Mouse (Mus musculus): ENCODE results near the gene Itgb2l.
A peak's percentile ranks its signal among the peaks of the same experiment; 100 is the strongest.
"Not testable (repeated sequence)": the region's sequence is repeated elsewhere in the genome, so short reads cannot be mapped to it uniquely, and the experiment has no call there.

The Itgb2l gene

DNA sequence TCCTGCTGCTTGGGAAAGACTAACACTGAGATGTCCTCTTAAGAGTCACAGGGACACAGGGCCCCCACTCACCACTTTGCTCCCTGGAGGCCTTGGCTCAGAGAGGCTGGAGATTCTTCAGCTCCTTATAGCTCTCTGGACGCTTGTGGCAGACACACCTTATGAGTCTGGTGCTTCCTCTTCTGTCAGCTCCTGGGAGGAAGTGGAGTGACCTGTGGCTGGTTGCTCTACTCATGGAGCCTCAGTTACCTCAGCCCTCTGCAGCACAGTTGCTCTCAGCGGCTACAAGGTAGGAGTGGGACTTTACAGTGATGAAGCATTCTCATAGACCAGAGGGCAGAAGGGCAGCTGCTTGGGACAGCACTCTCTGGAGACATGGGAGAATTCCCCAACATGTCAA lies at the start of gene Itgb2l:
Gene Itgb2l (minus strand): TSS at position 152 of the 400 bp plus-strand sequence.
- DNase-seq (ENCODE audit: low spot score) = no peak

DNA sequence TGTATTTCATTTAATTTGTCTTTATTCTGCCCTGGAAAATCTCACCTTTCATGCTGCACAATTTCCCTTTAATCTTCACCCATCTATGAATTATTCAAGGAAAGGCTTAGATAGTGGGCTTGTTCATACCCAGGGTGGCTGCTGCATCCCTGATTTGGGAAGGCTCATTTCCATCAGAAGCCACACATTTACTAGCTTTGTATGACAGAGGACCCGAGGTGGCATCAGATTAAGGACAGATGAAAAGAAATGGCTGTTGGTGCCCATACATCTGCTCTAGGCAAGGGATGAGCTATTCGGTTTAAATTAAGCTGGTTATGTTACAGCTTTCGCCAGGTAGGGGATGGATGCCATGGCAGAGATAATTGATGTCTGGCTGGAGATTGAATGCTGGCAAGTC lies 48.1 kb upstream of the Itgb2l start:
- DNase-seq (ENCODE audit: low spot score) = no peak

DNA sequence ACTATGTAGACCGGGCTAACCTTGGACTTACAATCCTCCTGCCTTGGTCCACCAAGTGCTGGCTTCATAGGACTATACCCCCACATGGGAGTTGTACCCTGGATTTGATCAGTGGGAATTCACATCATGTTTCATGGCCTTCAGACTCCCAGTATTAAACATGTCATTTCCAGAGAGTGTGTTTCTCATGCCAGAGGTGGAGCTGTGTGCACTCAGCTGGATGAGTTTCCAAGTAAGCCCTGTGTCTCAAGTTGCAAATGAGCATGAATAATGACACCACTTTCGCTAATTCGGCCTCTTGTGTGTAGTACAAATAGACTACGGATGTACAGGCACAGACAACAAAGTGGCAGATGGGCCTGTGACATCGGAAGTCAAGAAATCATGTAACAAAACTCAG lies 44.6 kb upstream of the Itgb2l start:
- DNase-seq (ENCODE audit: low spot score) = no peak

DNA sequence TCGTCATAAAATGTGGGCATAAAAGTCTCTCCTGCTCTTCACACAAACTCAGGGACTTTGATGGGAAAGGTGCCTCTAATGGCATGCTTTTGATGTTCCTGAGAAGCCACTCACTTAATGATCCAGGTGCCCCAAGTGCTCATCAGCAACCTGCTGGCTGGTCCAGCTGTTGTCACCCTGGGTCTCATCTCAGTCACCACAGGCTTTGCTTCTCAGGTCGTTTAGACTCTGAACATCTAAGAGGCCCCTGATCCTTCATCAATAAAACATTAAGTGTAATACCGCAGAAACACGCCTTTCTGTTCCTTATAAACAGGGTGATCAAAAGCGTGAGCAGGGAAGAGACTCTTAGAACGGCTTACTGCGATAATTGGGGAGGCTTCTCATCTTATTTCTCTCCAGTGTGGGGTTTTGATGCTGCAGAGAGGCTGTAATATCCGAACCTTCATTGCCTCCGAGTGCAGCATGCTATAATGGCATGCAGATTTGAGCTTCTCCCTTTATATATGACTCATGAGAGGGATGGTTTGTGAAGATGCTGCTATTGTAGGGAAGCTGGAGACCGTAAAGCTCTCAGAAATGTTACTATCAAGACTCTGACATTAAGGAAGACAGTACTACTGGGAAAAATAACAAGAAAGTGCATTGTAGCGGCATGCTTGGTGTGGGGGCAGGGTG lies 43.7 kb upstream of the Itgb2l start:
- DNase-seq (ENCODE audit: low spot score) = no peak

DNA sequence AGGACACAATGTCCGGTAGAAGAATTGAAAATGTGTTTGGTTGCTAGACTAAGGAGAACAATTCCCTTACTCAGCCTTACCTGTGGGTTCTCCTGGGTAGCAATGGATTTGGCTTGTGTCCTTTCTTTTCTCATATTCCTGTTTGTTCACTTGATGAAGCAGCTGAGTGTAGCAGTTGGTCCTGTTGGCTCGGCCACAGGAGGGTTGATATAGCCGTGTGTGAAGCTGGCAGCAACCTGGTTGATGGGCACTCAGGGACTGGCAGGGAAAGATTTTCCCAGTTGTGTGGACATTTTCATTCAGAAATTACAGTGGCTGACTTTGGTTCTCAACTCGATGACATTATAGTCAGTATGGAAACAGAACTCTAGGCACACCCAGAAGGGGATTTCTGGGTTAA lies 38.4 kb upstream of the Itgb2l start:
- no peak for DNase-seq (ENCODE audit: low spot score)

DNA sequence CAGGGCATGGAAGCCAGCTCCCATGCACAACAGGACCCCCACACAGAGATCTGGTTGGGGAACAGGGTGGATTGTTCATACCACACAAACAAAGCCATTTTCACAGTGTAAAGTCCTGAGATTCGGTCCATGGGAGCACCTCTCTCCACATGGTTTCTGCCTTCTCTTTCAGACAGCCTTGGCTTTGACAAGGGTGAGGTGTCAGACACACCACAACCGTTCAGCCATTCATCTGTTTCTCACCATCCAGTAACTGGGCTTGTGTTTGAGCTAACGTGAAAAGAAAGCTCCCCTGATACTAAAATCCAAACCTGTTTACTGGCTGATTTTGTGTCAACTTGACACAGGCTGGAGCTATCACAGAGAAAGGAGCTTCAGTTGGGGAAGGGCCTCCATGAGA lies 30.8 kb upstream of the Itgb2l start:
- no peak for DNase-seq (ENCODE audit: low spot score)

DNA sequence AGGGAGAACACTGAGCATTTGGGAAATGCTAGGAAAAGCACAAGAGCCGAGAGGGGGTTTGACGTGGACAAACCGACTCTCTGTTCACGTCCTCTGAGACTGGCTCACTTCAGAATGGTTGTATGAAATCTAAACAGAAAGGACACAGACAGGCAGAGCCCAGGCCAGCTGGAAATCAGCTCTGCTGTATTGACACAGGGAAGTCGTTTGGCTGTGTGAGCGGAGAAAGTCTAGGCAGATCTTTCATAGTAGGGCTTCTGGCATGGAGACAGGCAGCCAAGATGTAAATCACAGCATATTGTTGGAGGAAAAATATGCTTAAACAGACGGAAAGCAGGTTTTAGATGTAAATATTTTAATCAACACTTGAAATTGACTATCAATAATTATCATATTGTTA lies 29.4 kb upstream of the Itgb2l start:
- no peak for DNase-seq (ENCODE audit: low spot score)

DNA sequence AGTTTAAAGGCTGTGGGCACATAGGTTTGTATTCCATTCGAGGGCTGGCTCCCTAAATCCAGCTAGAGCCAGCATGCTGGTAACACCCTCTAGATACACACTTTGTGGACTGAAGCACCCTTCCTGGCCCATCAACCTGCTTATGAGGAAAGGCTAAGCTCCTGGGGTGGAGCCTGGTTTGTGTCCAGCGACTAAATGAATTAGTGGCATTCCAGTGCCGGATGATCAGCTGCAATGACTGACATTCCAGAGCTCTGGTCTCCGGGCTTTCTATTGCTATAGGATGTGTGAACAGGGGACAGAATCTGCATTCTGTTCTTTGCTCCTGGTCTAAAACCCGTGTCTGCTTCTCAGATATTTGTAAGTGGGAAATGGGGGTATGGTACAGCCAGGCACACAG lies 28.9 kb upstream of the Itgb2l start:
- no peak for DNase-seq (ENCODE audit: low spot score)

DNA sequence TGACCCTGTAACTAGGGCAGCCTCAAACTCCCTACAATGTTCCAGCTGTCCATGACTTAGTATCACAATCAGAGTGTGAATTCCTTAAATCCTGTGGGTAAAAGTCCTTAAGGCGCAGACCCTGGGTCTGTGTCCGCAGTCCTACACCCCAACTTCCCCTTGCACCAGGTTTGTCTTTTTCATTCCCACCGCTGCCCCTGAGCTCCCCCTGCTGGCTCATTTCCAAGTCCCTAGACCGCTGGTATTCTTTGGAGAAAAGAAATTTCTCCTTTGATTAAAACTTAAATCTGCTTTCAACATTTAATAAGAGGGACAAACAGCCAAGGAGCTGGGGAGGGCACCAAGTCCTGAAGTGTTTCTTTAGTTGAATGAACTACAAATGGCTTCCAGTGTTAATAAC lies 26.2 kb upstream of the Itgb2l start:
- DNase-seq (ENCODE audit: low spot score) = peak; percentile 14

DNA sequence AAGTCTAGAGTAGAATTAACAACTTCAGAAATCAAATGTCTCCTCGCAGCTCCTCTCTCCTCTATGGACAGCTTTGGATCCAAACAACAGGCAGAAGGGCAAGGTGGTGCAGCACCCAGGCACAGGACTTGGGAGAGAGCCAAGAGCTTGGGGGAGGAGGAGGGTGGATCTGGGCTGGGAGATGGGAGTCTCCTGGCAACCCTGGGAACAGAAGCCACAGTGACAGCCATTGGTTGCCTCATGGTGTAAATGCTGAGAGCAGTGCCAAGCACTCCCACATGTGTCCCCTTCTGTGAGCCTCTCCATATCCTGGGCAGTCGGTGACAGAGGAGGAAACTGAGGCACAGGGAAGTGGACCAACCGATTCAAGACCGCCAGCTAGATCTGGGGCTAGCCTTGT lies 25.3 kb upstream of the Itgb2l start:
- DNase-seq (ENCODE audit: low spot score) = peak; percentile 52

DNA sequence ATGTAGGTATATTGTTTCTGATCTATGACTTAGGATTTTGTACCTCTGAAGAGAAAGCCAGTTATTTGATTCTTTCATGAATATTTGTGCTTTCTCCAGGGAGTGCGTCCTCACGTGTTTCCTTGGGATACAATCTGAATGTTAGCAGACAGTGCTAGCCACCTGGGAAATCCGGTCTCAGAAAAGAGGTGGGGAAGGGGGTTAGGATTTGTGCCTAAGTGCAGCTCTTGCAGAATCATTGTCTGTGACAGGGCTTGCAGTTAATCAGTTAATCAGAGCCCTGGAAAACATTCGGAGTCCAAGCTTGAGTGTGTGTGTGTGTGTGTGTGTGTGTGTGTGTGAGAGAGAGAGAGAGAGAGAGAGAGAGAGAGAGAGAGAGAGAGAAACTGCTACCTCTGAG lies 24.6 kb upstream of the Itgb2l start:
- DNase-seq (ENCODE audit: low spot score) = no peak

DNA sequence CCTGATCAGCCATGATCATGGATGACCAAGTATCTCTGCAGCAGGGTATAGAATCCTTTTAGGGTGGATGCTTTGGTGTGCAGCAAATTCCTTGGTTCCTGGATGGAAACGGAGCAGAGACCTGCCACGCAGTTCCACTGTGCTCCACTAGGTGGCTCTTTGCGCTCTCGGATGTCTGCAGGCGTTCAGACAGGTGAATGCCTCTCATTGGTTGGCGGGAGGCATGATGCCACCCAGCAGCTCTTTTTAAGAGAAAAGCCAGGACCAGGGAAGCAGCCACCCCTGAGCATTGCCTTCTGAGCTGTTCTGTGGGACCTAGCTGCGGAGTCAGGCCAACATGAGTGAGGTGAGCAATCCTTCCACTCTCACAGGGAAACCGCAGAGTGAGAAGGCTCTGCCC lies 24.0 kb upstream of the Itgb2l start, which contains the start of gene Pcp4:
Gene Pcp4 (plus strand): TSS at position 162 of the 400 bp plus-strand sequence.
- peak; percentile 78 for DNase-seq (ENCODE audit: low spot score)

DNA sequence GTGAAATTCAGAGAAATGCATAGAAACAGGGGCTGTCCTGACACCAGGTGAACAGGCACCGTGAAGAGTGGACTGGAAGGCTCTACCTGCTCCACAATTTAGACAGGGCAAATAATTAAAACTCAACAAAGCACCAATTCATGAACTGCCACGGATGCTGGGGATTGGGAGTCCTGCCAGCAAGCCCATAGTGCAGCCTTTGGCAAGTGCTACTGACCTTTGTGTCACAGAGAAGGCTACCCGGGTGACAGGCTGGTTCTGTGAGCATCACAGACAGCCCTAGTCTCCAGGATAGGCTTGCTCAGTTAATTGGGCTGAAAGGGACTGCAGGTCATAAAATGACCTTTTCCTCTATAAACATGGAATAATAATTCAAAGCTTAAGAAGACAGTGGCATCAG lies 17.4 kb upstream of the Itgb2l start:
- no peak for DNase-seq (ENCODE audit: low spot score)

DNA sequence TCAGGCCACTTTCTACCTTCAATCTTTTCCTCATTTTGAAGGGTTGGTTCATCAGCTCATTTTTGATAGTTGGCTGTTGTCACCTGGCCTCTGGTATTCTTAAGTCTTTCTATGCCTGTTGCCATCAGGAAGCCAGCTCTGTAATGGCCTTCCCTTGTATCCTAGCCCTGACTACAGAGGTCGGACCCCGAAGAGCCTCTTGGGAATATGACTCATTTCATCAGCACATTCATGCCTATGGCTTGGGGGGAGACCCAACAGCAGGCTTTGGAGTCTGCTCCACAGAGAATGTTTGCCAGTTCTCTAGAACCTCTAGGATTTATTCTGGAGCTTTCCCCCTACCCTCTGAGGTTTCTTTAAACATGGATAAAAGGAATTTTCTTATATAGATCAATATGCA lies 15.9 kb upstream of the Itgb2l start:
- DNase-seq (ENCODE audit: low spot score) = no peak

DNA sequence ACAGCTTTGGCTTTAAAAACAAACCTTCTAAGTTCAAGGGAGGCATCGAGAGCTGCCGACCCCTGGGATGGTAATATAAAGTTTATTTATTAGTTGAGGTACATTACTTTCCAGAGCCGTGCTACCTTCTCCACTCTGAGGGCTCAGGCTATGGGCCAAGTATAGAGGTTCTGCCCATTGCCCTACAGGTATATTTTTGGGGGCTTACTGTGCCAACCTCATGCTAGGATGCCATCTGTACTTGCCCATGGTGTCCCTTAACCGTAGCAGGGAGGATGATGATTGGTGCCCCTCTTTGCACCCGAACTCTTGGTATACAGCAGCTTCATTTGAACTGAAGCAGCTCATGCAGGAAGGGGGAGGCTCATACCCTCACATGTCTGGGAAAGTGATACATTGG lies 14.2 kb upstream of the Itgb2l start:
- DNase-seq (ENCODE audit: low spot score) = no peak

DNA sequence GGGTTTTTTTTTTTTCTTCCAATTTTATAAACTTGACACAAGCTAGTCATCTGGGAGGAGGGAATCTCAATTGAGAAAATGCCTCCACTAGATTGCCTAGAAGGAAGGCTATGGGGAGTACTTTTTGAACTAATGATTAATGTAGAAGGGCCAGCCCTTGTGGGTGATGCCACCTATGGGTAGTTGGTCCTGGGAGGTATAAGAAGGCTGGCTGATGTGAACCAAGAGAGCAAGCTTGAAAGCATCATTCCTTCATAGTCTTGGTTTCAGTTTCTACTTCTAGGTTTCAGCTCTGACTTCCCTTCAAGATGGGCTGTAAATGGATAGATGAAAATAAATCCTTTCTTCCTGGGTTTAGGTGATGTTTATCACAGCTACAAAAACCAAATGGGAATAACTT lies 10.7 kb upstream of the Itgb2l start:
- DNase-seq (ENCODE audit: low spot score) = no peak

DNA sequence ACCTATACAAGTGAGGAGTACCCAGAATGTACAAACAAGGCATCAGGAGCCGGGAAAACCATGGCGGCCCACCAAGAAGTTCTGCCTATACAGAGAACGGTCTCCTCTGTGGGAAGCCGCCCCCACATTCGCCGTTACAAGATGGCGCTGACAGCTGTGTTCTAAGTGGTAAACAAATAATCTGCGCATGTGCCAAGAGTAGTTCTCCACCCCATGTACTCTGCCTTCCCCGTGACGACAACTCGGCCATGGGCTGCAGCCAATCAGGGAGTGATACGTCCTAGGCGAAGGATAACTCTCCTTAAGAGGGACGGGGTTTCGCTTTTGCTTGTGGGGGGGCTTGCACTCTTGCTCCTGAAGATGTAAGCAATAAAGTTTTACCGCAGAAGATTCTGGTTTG lies 7.5 kb upstream of the Itgb2l start:
- DNase-seq (ENCODE audit: low spot score) = not testable (repeated sequence)

DNA sequence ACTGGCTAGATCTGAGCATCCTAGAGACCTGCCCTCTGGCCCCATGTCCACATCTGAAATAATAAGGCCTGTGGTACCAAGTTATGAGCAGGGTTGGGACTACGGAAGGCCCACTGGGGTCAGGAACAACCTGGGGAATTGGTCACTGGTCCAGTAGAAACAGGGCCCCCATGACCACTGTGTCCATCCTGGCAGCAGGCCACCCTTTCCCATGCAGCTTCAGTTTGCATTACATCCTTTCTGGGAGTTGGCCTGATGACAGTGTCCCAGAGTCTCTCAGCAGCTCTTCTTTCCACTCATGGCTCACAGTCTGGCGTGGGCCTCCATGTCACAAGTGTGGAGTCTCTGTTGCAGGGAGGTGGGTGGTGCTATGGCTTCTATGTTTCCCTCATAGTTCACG lies 1.6 kb downstream of the Itgb2l start:
- DNase-seq (ENCODE audit: low spot score) = no peak

DNA sequence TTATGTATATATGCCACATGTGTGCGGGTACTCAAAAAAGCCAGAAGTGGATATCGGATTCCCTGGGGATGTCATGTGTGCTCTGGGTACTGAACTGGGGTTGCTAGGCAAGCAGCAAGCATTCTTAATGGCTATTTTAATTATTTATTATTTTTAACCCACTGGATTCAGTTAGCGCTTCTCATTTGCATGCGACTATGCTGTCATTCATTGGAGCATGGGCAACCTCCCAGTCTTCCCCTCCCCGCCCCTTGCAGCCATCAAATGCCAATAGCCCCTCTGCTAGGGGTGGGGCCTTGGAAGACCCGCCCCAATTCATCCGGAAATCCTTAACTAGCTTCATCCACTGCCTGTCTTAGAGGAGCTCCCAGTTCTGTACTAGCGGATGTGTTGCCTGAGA lies 2.5 kb downstream of the Itgb2l start:
- DNase-seq (ENCODE audit: low spot score) = no peak

DNA sequence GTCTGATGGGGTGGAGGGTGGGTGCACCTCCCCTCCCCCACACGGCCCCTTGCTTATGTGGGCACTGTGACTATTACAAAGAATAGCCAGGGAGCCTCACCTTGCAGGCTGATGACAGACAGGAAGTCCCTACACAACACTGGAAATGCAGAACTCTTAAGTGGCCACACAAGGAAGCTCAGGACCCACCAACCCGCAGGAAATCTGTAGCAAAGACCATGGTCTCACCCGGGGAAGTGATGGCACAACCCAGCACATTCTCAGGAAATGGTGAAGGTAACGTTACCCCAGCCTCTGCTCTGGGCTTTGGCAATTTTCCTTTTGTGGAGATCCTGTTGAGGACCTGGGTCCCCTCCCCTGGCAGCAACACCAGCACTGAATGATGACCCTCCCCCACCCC lies 3.7 kb downstream of the Itgb2l start:
- DNase-seq (ENCODE audit: low spot score) = no peak

DNA sequence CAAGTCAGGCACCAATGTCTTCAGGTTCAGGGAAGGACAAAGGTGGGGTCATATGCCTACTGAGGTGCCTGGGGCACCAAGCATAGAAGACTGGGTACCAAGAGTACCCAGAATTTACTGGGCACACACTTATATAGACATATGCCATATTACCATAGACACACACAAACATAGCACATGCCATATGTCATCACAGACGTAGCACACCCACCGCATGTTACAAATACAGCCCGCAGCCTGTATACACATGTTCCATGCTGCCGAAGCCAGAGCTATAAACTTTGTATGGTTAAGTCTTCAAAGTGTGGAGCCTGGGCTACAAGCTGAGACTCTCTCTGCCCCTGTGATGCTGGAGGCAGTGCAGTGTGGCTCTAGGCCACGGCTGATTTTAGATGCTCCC lies 4.5 kb downstream of the Itgb2l start:
- no peak for DNase-seq (ENCODE audit: low spot score)

DNA sequence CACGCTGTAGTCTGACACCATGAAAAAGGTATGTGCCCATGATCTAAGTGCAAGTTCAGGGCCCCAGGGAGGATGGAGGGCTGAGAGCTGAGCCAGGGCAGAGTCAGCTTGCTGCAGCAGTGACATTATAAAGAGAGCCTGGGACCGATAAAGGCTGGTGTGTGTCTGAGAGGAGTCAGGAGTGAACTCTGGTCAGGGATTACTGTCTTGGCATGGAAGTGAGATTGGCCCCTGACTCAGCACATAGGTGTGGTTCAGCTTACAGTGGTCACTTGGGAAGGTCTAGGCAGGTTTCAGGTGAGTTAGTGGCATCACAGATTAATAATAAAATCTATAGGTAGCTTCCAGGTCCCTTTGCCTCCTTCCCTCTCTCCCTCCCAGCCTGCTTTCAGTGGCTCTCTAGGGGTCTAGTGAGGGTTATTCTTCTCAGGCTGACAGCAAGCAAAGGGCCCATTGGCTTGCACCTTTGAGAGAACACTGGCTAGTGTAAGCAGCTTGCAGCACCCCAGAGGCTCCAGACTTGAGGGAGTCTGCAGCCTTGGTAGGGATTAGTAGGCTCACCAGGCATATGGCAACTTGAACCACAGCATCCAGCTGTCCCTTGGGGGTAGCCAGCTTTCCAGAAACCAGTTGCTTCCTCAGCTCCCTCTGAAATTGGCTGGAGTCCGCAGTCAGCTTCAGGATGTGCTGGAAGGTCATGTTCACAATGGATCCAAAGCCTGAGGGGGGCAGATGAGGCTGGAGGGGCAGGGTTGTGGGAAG lies 9.2 kb downstream of the Itgb2l start:
- no peak for DNase-seq (ENCODE audit: low spot score)

DNA sequence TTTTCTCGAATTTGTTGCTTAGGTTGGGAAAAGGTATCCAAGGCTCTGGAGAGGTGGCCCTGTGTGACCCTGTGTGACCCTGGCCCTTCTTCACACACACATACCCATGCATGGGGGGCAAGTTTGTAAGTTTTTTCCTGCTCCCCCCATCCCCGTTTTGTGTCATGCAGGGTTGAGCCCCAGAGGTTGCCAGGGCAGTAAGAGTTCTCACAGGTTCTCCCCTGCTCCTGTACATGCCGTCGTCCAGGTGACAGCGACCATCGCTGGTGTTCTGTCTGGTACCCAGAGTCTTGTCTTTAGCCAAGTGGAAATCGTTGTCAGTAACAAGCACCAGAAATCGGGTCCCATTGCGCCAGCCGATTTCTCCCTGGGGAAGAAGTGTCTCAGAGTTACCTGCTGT lies 10.2 kb downstream of the Itgb2l start:
- no peak for DNase-seq (ENCODE audit: low spot score)

DNA sequence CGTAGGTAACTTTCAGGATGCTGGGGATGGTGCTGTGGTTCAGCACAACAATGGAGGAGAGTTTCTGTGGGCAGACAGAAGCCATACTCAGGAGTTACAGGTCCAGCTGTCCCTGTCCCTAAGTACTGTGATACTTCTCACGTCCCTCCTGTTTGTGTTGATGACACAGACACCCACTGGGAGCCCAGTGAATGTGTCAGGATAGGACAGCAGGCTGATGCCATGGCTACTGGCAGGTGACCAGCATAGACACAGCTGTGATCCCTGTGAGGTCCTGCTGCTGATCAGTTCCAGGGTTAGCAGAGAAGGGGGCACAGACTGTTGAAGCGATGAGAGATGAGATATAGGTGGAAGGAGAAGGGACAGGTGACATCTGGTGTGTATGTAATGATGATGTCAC lies 14.4 kb downstream of the Itgb2l start:
- no peak for DNase-seq (ENCODE audit: low spot score)
